Mouse (Mus musculus) intestine, embryonic 16.5 days (tissue): ENCODE measurements around the gene Cdk14. TPM values are rescaled to one million over a fixed set of nuclear protein-coding genes. Genes with fewer than 3 reads are reported as not detected.
A peak's percentile ranks its signal among the peaks of the same experiment; 100 is the strongest.

Source experiments
- ATAC-seq: fragments of 200-750 bp; cut with Nextera tagmentation; 2 replicates; pipeline ENCODE4 v1.8.0; 2017; ENCODE audit warnings: moderate TSS enrichment, moderate library complexity
- H3K27ac ChIP-seq: fragments of 300-500 bp; sonication (generic); 2 replicates; pipeline ENCODE4 v1.5.1; 2014; ENCODE audit warnings: mild to moderate bottlenecking, low read length
- H3K27me3 ChIP-seq: fragments of 300-500 bp; sonication (generic); replicated peaks from 2 replicates; pipeline ENCODE4 v1.6.1; 2014; ENCODE audit warnings: low read length, control low read depth, mixed read lengths; ENCODE audit not compliant: control insufficient read depth, insufficient read depth
- H3K36me3 ChIP-seq: fragments of 300-500 bp; sonication (generic); 2 replicates; pipeline ENCODE4 v1.6.1; 2014; ENCODE audit warnings: low read length, control low read depth; ENCODE audit not compliant: control insufficient read depth, insufficient read depth
- H3K4me1 ChIP-seq: fragments of 300-500 bp; sonication (generic); 2 replicates; pipeline ENCODE4 v1.6.1; 2014; ENCODE audit warnings: low read length, control low read depth, mixed read lengths; ENCODE audit not compliant: control insufficient read depth, insufficient read depth
- H3K4me2 ChIP-seq: fragments of 300-500 bp; sonication (generic); 2 replicates; pipeline ENCODE4 v1.6.1; 2014; ENCODE audit warnings: low read depth, low read length, control low read depth
- H3K4me3 ChIP-seq: fragments of 300-500 bp; sonication (generic); 2 replicates; pipeline ENCODE4 v1.5.1; 2014; ENCODE audit warnings: mild to moderate bottlenecking, low read length
- H3K9ac ChIP-seq: fragments of 300-500 bp; sonication (generic); 2 replicates; pipeline ENCODE4 v1.6.1; 2014; ENCODE audit warnings: low read depth, low read length
- H3K9me3 ChIP-seq: fragments of 300-500 bp; sonication (generic); 2 replicates; pipeline ENCODE4 v1.6.1; 2016; ENCODE audit warnings: low read length, control low read depth; ENCODE audit not compliant: control insufficient read depth
- WGBS: fragments of 180-500 bp; shearing (Covaris S2); extraction: QIAGEN DNeasy Blood & Tissue Kit; methylation state at CpG from one replicate; pipeline ENCODE4 v1.1.7; 2014; 5-methylcytosine and 5-hydroxymethylcytosine counted together
- polyA plus RNA-seq: library from polyadenylated mRNA; unstranded; fragments of >200 nt; fragmentation: Nextera tagmentation; extraction: Ambion mirVana; gene quantifications from 2 replicates; pipeline ENCODE4 v1.2.1, GENCODE M21; 2015

Cdk14 gene
- polyA plus RNA-seq, 1 experiment from 2014 or later = 8.9 TPM

DNA sequence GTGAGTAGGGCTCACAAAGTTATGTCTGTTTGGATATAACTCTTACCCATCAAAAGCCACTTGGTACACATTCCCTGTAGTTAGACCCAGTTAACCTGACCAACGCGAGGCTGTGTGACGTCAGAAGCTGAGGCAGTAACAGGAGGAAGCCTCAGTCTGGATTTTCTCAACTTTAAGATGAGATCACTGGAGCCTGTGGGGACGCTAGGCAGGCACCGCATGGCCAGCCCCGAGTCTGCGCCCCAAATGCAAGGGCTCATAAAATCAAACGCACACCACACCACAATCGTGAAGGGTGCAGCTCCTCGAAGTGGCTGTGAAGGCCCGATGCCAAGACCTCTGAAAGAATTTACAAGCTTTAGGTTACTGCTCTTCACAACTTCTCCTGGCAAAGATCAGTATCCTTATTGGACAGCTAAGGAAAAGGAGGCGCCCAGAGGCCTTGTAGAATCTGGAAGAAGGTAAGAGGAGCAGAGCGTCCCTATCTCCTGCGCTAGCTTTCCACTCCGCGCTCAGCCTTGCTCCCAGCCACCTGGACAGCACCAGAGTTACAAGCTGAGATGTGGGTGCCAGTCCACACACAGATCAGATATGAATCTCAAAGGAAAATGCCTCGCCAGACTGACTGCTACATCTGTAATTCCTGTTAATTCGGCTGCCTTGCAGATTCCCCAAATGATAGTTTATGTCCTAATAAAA lies 61.9 kb downstream of the Cdk14 start:
- H3K4me3 ChIP-seq = no peak overlapping the region
- no peak overlapping the region for H3K9ac ChIP-seq
- peaks cover 4% of the 10 kb centered on the region for H3K4me1 ChIP-seq
- H3K4me2 ChIP-seq = no peak overlapping the region
- WGBS = 54% methylated on average over 18 of the region's 18 CpGs
- H3K27ac ChIP-seq = no peak overlapping the region
- peak; percentile 69; the same call in 1 of the 2 replicates for ATAC-seq
- H3K27me3 ChIP-seq = no peaks in the 10 kb centered on the region
- no peaks in the 10 kb centered on the region for H3K9me3 ChIP-seq
- H3K36me3 ChIP-seq = no peaks in the 10 kb centered on the region

DNA sequence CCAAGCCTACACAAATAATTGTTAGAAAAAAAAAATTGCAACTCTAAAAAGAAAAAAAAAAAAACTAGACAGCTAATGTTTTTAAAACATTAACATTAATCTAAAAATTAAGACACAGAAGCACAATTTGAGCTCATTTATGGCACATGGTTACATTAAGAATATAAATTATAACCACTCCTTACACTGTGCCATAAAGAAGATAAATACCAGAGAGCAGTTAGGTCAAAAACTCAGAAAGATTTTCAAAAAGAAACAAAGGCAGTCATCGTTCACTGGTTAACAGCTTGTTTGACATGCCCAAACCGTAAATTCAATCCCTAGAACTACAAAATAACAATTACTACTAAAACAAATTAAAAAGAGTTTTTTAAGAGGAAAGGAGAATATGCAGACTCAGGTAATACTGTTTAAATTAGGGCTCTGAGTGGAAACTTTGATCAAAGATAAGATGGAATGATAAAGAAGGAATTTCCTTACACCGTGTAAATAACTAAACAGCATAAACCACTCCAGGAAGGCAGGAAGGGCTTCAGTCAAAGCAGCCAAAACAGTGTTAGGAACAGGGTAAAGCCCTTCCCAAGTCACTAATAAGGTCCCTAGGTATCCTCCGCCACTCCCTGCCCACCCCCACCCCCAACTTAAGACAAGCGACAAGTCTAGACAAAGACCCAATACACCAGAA lies 65.3 kb downstream of the Cdk14 start:
- no peak overlapping the region for H3K4me2 ChIP-seq
- no peaks in the 10 kb centered on the region for H3K36me3 ChIP-seq
- no peak overlapping the region for H3K27ac ChIP-seq
- H3K9me3 ChIP-seq = no peaks in the 10 kb centered on the region
- no peaks in the 10 kb centered on the region for H3K4me1 ChIP-seq
- no peaks in the 10 kb centered on the region for H3K27me3 ChIP-seq
- H3K9ac ChIP-seq = no peak overlapping the region
- ATAC-seq = no peak
- no peak overlapping the region for H3K4me3 ChIP-seq
- WGBS = 33% methylated on average over 5 of the region's 5 CpGs

DNA sequence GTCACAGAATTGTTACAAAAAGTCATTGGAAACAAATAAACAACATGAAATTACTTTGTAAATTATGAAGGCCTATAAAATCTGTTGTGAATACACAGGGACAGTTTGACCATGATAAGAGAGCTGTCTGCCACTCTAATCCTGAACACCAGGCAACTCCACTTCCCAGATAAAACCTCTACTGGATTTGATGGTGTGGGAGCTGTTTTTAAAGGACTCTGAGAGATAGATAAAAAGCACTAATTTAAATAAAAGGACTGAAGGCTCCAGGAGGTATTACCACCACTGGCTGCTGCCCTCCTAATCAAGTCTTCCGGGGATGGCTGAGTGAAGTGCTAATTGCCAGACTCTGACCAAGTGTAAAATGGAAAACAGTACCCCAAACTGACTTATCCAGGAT lies 66.2 kb downstream of the Cdk14 start:
- H3K9me3 ChIP-seq = no peaks in the 10 kb centered on the region
- no peaks in the 10 kb centered on the region for H3K36me3 ChIP-seq
- no peaks in the 10 kb centered on the region for H3K4me1 ChIP-seq
- no peak overlapping the region for H3K27ac ChIP-seq
- no peak overlapping the region for H3K4me3 ChIP-seq
- H3K9ac ChIP-seq = no peak overlapping the region
- ATAC-seq = no peak
- H3K4me2 ChIP-seq = no peak overlapping the region
- 35% methylated on average over 1 of the region's 1 CpGs for WGBS
- no peaks in the 10 kb centered on the region for H3K27me3 ChIP-seq

DNA sequence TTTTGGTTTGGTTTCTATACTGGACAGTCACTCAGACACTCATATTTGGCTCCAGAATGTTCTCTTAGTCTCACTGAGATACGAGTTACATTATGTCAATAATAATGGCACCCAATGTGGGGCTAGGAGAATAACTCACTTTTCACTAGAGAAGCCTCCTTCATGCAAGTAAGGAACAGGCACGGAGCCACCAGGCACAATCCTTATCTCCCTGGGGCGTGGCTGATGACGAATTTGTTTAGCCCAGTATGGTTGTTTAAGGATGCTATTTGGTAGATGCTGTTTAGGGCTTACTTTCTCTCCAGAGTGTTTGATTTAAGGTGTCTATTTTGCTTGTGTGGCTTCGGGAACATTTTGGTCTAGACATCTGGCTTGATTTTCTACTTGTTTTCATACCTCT lies 75.5 kb downstream of the Cdk14 start:
- no peaks in the 10 kb centered on the region for H3K36me3 ChIP-seq
- WGBS = 69% methylated on average over 5 of the region's 5 CpGs
- no peak overlapping the region for H3K4me2 ChIP-seq
- no peaks in the 10 kb centered on the region for H3K9me3 ChIP-seq
- peaks cover 18% of the 10 kb centered on the region for H3K4me1 ChIP-seq
- H3K27ac ChIP-seq = no peak overlapping the region
- no peak overlapping the region for H3K9ac ChIP-seq
- no peak overlapping the region for H3K4me3 ChIP-seq
- H3K27me3 ChIP-seq = no peaks in the 10 kb centered on the region
- ATAC-seq = no peak

DNA sequence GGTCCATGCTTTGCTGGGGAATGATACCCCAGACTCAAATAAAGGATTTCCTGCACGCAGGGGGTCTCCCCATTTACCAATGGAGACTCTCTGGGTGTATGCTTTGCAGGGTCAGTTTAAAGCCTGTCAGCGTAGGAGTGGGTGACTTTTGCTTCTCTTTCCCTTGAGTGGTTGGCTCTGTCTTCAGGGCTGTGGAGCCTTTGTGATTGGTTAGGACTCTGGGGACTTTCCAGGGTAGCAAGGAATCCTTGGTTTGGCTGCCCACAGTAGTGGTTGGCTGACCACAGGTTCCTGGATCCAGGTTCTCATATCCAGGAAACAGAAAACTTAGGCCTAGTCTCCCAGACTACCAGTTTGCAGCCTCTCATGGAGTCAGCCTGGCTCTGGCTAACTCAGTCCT lies 76.4 kb downstream of the Cdk14 start:
- H3K9ac ChIP-seq = no peak overlapping the region
- peaks cover 18% of the 10 kb centered on the region for H3K4me1 ChIP-seq
- H3K27ac ChIP-seq = no peak overlapping the region
- 90% methylated on average over 2 of the region's 2 CpGs for WGBS
- no peaks in the 10 kb centered on the region for H3K27me3 ChIP-seq
- no peak overlapping the region for H3K4me3 ChIP-seq
- peak; percentile 36; the same call in 1 of the 2 replicates for ATAC-seq
- H3K4me2 ChIP-seq = no peak overlapping the region
- no peaks in the 10 kb centered on the region for H3K36me3 ChIP-seq
- no peaks in the 10 kb centered on the region for H3K9me3 ChIP-seq

DNA sequence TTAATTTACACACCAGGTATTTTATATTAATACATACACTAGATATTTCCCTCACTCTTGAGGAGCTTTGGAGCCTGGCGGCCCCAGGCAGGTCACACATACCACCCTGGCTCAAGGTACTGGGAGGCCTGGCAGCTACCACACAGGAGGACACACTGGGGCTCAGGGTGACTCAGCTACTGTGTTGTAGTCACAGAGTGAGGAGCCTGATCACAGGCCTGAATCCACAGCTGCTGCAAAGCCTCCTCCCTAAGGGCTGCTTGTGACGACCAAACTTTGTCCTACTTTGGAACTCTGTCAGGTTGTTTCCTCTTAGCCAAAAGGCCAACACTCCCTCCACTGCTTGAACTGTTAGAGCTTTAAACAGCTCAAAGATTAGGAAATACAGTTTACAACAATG lies 76.8 kb downstream of the Cdk14 start:
- peak; percentile 64 for ATAC-seq
- H3K36me3 ChIP-seq = no peaks in the 10 kb centered on the region
- H3K4me2 ChIP-seq = no peak overlapping the region
- no peaks in the 10 kb centered on the region for H3K9me3 ChIP-seq
- no peak overlapping the region for H3K9ac ChIP-seq
- peaks cover 18% of the 10 kb centered on the region for H3K4me1 ChIP-seq
- no peak overlapping the region for H3K4me3 ChIP-seq
- H3K27me3 ChIP-seq = no peaks in the 10 kb centered on the region
- peak overlapping the region; percentile 55 for H3K27ac ChIP-seq
- 37% methylated on average over 2 of the region's 2 CpGs for WGBS

DNA sequence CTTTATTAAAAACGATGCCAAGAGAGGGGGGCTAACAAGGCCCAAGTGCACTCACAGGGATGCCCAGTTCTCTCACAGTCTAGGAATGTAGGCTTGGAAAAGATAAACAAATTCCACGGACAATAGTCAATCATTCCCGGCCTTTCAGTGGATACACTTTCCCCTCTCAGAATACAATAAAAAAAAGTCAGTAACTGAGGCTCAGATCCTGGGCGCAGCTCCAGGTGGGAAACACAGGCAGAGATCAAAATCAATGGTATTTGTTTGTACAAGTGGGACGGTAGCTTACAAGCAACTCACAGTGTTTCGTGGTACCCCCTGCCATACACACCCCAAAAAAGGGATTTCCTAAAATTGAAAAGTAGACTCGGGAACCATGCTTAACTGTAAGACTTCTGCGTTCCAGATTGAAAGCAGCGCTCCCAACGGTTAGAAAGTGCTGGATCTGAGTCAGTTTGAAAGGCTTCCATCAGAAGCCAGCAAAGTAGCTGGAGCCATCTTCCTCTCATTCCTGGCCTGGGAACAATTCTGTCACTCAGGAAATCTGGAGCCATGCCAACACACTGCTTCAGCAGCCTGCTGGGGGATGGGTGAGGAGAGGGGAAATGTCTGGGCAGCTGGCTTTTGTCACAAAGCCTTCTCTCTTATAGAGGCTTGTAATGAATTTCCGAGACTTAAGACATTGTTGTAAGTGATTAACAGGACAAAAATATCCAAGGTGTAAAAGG lies 77.5 kb downstream of the Cdk14 start:
- 25% methylated on average over 11 of the region's 11 CpGs for whole genome bisulfite sequencing
- ATAC-seq = peak; percentile 87
- Histone ChIP-seq H3K4me3 (0 out of 2 replicates have a peak overlapping the region, but pooled peaks have one; percentile 5), H3K9me3 (no peaks in the 10 kb centered on the region), H3K4me2 (peak overlapping the region; percentile 22; the same call in 1 of the 2 replicates), H3K4me1 (peaks cover 18% of the 10 kb centered on the region), H3K36me3 (no peaks in the 10 kb centered on the region), H3K27ac (peak overlapping the region; percentile 63), H3K27me3 (no peaks in the 10 kb centered on the region), H3K9ac (no peak overlapping the region)

DNA sequence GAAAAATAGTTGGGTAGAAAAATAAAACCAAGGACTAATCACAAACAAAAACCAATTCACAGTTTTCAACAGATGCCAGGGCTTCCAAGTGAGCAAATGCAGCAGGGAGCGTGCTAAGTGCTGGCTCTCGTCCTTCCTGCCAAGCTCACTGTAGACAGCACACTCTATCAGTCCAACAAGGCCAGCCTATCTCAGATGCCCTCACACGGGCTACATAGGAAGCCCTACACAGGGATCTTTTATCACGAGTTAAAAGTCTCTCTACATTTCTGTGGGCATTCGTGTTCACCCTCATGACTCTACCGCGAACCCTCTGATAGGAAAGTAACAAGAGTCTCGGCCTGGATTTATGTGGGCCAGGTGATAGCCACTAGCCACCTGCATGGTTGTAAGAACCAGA lies 78.5 kb downstream of the Cdk14 start:
- Histone ChIP-seq H3K4me2 (no peak overlapping the region), H3K27me3 (no peaks in the 10 kb centered on the region), H3K4me1 (peaks cover 18% of the 10 kb centered on the region), H3K9me3 (no peaks in the 10 kb centered on the region), H3K9ac (no peak overlapping the region), H3K4me3 (no peak overlapping the region), H3K27ac (no peak overlapping the region), H3K36me3 (no peaks in the 10 kb centered on the region)
- WGBS = 79% methylated on average over 8 of the region's 8 CpGs
- no peak for ATAC-seq

DNA sequence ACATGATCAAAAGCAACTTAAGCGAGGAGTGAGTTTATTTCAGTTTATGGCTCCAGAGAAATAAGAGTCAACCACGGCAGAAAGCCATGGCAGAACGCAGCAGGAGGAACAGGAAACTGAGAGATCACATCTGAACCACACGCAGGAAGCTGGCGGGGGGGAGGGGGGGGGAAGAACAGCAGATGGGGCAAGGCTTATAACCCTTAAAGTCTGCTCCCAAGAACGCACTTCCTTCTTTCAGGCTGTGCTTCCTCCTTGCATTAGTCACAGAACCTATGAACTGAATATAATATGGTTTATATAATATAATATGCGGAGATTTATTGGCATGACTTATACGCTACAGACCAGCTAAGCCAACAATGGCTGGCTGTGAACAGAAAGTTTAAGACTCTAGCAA lies 86.2 kb downstream of the Cdk14 start:
- Histone ChIP-seq H3K4me2 (no peak overlapping the region), H3K27ac (no peak overlapping the region), H3K9ac (no peak overlapping the region), H3K36me3 (no peaks in the 10 kb centered on the region), H3K4me3 (no peak overlapping the region), H3K27me3 (no peaks in the 10 kb centered on the region), H3K9me3 (no peaks in the 10 kb centered on the region), H3K4me1 (no peaks in the 10 kb centered on the region)
- ATAC-seq = no peak
- 88% methylated on average over 8 of the region's 8 CpGs for WGBS
